Mouse (Mus musculus) limb, embryonic 15.5 days (tissue): ENCODE measurements around the gene Galnt4. TPM values are rescaled to one million over a fixed set of nuclear protein-coding genes. Genes with fewer than 3 reads are reported as not detected.

ENCODE experiments used
- ATAC-seq: fragments of 200-750 bp; cut with Nextera tagmentation; 2 replicates; pipeline ENCODE4 v1.8.0; 2017; ENCODE audit warnings: low read depth, moderate TSS enrichment; ENCODE audit not compliant: insufficient number of reproducible peaks, low FRiP score, low TSS enrichment
- H3K27ac ChIP-seq: fragments of 300-500 bp; sonication (generic); 2 replicates; pipeline ENCODE4 v1.5.1; 2015; ENCODE audit warnings: moderate library complexity, mild to moderate bottlenecking, inconsistent platforms
- H3K27me3 ChIP-seq: fragments of 300-500 bp; sonication (generic); 2 replicates; pipeline ENCODE4 v1.6.1; 2015; ENCODE audit warnings: inconsistent platforms
- H3K36me3 ChIP-seq: fragments of 300-500 bp; sonication (generic); 2 replicates; pipeline ENCODE4 v1.6.1; 2015; ENCODE audit warnings: inconsistent platforms
- H3K4me1 ChIP-seq: fragments of 300-500 bp; sonication (generic); 2 replicates; pipeline ENCODE4 v1.6.1; 2015; ENCODE audit warnings: inconsistent platforms
- H3K4me2 ChIP-seq: fragments of 300-500 bp; sonication (generic); 2 replicates; pipeline ENCODE4 v1.6.1; 2015; ENCODE audit warnings: mild to moderate bottlenecking, inconsistent platforms
- H3K4me3 ChIP-seq: fragments of 300-500 bp; sonication (generic); 2 replicates; pipeline ENCODE4 v1.5.1; 2015; ENCODE audit warnings: mild to moderate bottlenecking, inconsistent platforms
- H3K9ac ChIP-seq: fragments of 300-500 bp; sonication (generic); 2 replicates; pipeline ENCODE4 v1.6.1; 2015; ENCODE audit warnings: inconsistent platforms
- H3K9me3 ChIP-seq: fragments of 300-500 bp; sonication (generic); 2 replicates; pipeline ENCODE4 v1.6.1; 2016; ENCODE audit warnings: inconsistent platforms
- WGBS: fragments of 180-500 bp; shearing (Covaris S2); methylation state at CpG from one replicate; pipeline ENCODE4 v1.1.7; 2015; 5-methylcytosine and 5-hydroxymethylcytosine counted together
- polyA plus RNA-seq: library from polyadenylated mRNA; unstranded; fragments of >200 nt; fragmentation: Nextera tagmentation; extraction: Ambion mirVana; gene quantifications from 2 replicates; pipeline ENCODE4 v1.2.1, GENCODE M21; 2015

Galnt4 gene
- polyA plus RNA-seq, 1 experiment from 2014 or later, result 12.1 TPM

DNA sequence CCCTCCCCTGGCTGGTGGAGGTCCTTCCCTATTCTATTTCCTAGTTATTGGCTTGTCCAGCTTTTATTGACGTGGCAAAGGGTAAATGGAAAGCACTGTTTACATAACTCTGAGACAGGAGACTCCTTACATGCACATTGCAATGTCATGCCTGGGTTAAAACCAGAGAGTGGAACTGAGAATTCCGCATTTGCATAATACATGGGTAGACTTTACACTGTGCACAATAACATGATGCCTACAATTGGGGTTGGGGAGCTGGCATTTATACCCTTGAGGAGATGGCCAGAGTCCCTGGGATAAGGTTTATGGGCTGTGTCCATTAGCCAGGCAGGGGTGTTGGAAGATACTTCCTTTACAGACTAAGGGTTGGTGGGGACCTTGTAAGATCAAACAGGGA lies 14.6 kb upstream of the Galnt4 start:
- H3K4me3 ChIP-seq, result no peak overlapping the region
- no peaks in the 10 kb centered on the region for H3K36me3 ChIP-seq
- H3K4me2 ChIP-seq, result no peak overlapping the region
- no peak for ATAC-seq
- H3K4me1 ChIP-seq, result no peaks in the 10 kb centered on the region
- no peak overlapping the region for H3K27ac ChIP-seq
- WGBS, result 76% methylated on average over 2 of the region's 2 CpGs
- H3K9ac ChIP-seq, result no peak overlapping the region
- no peaks in the 10 kb centered on the region for H3K9me3 ChIP-seq
- no peaks in the 10 kb centered on the region for H3K27me3 ChIP-seq

DNA sequence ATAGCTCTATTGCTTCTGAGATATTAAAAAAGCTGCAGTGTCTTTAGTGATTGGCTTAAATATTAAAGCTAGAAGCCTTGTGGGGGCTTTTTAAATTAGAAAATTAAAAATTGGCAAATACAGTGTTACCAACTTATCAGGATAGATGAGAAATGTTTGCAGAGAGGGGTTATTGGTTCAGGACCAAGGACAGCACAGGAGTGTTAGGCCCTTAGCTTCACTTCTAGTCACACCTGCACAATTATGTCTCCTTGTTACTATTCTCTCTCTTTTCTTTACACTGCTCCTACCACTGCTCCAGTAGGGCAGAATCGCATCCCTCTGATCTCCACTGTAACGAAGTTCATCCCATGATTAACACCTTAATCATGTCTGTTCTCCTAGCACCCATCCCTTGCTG lies 12.8 kb upstream of the Galnt4 start:
- Histone ChIP-seq H3K4me2 (no peak overlapping the region), H3K27me3 (no peaks in the 10 kb centered on the region), H3K9me3 (no peaks in the 10 kb centered on the region), H3K27ac (no peak overlapping the region), H3K36me3 (no peaks in the 10 kb centered on the region), H3K4me3 (no peak overlapping the region), H3K9ac (no peak overlapping the region), H3K4me1 (no peaks in the 10 kb centered on the region)
- ATAC-seq, result no peak
- WGBS, result 77% methylated on average over 2 of the region's 2 CpGs

DNA sequence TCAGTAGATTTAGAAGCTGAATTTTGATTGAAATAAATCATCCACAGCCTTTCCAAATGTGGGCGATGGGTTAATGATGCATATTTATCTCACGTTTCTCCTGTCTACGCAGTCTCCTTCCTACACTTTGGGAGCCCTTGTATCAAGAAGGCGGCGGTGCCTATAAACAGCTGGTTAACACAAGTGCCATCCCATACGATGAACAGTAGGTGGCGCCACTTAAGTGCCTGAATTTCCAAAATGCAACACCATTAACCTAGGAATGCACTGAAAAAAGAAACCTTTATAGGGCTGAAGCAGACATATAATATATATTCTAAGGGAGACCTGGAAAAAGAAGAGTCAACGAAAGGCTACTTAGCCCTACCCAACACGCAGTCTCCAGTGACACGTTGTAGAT lies 10.6 kb upstream of the Galnt4 start:
- Histone ChIP-seq H3K27ac (no peak overlapping the region), H3K27me3 (no peaks in the 10 kb centered on the region), H3K9me3 (no peaks in the 10 kb centered on the region), H3K4me3 (no peak overlapping the region), H3K36me3 (no peaks in the 10 kb centered on the region), H3K4me2 (no peak overlapping the region), H3K9ac (no peak overlapping the region), H3K4me1 (no peaks in the 10 kb centered on the region)
- no peak for ATAC-seq
- WGBS, result 69% methylated on average over 10 of the region's 10 CpGs

DNA sequence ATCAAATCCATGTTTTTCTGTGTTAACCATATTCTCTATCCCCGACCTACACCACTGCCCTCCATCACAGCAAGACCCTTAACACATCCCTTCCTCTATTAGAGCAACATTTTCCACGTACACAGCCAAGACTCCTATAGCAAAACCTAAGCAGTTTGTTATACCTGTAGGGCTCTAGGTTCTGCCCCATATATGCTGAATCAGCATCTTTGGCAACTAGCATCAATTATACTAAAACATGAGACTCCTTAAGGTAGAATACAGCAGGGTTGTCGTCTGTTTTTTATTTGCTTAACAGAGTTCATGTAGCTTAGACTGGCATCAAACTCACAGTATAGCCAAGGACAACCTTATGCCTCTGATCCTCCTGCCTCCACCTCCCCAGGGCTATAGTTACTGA lies 2.4 kb upstream of the Galnt4 start:
- Histone ChIP-seq H3K4me1 (peaks cover 11% of the 10 kb centered on the region; the same call in 1 of the 2 replicates), H3K4me3 (no peak overlapping the region; the same call in 1 of the 2 replicates), H3K27me3 (no peaks in the 10 kb centered on the region), H3K36me3 (peaks cover 11% of the 10 kb centered on the region; the same call in 1 of the 2 replicates), H3K9me3 (no peaks in the 10 kb centered on the region), H3K27ac (no peak overlapping the region), H3K4me2 (no peak overlapping the region), H3K9ac (no peak overlapping the region)
- WGBS, result 67% methylated on average over 3 of the region's 3 CpGs
- no peak for ATAC-seq

DNA sequence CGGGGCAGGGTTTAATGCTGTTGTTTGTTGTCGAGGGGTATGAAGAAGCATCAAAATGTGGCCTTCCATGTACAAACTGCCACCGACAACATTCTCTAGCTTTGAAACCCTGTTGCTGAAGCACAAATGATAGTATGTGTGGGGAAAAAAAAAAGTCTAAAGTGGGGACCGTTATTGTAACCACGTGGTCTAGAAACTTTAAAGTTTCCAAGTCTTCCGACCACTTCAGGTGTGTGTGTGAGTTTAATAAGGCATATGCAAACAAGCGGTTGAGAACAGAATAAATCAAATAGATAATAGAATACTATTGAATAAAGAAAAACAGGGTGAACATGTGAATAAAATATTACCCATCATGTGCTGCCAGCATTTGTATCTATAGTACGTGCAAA lies 1.7 kb upstream of the Galnt4 start:
- no peak for ATAC-seq
- H3K27ac ChIP-seq, result peak overlapping the region; percentile 89
- H3K4me1 ChIP-seq, result peaks cover 15% of the 10 kb centered on the region; the same call in 1 of the 2 replicates
- WGBS, result 22% methylated on average over 8 of the region's 8 CpGs
- H3K27me3 ChIP-seq, result no peaks in the 10 kb centered on the region
- H3K9ac ChIP-seq, result peak overlapping the region; percentile 90
- no peaks in the 10 kb centered on the region for H3K9me3 ChIP-seq
- peak overlapping the region; percentile 98 for H3K4me3 ChIP-seq
- peaks cover 11% of the 10 kb centered on the region; the same call in 1 of the 2 replicates for H3K36me3 ChIP-seq
- peak overlapping the region; percentile 95 for H3K4me2 ChIP-seq

DNA sequence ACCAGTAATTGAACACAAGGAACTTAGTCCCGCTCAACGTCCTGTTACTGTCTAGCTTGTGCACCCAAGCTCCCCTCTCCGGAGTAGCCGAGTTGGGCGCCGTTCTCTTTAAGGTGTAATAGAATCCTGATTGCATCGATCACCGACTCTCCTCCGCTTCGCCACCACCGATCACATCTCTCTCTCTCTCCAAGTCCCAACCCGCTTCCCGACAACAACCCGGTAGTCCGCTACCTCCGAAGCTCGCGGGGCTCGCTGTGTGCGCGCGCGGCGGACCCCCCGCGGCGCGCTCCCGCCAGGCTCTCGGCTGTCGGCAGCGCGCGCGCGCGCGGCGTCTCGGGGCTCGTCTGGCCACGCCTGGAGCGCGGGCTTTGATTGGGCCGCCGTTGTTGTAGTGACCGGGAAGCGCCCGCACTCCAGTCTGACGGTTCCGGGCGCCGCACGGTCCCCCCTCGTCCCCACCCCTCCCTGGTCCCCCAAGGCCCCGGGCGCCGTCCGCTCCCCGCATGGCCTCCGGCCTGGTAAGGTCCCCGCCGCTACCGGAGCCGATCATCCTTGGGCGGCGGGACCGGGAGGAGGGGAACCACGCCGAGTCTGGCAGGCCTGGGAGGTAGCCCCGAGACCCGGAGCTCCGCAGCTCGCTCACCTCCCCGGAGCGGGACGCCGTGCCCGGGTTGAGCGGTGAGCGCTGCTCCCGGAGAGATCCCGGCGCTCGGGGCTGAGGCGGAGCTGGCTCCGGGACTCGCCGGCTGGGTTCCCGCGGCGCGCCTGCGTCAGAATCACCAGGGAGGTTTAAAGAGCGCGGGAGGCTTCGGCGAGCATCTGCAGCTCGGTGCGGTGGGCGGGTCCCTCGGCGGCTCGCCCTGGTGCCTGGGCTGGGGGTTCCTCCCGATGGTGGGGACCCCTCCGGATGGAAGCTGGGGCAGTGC lies 992 bp upstream of the Galnt4 start, which contains the start of gene Poc1b:
Gene Poc1b (plus strand): TSS at position 334 of the 929 bp plus-strand sequence.
- H3K9ac ChIP-seq, result peak within 1 kb of the TSS; percentile 90
- H3K4me1 ChIP-seq, result peaks cover 15% of the 10 kb centered on the region; the same call in 1 of the 2 replicates
- H3K36me3 ChIP-seq, result peaks cover 11% of the 10 kb centered on the region; the same call in 1 of the 2 replicates
- ATAC-seq, result peak; percentile 88
- H3K27ac ChIP-seq, result peak within 1 kb of the TSS; percentile 89
- peak within 1 kb of the TSS; percentile 98 for H3K4me3 ChIP-seq
- no peaks in the 10 kb centered on the region for H3K27me3 ChIP-seq
- H3K9me3 ChIP-seq, result no peaks in the 10 kb centered on the region
- under 1% methylated on average over 105 of the region's 106 CpGs for WGBS
- H3K4me2 ChIP-seq, result peak within 1 kb of the TSS; percentile 95

DNA sequence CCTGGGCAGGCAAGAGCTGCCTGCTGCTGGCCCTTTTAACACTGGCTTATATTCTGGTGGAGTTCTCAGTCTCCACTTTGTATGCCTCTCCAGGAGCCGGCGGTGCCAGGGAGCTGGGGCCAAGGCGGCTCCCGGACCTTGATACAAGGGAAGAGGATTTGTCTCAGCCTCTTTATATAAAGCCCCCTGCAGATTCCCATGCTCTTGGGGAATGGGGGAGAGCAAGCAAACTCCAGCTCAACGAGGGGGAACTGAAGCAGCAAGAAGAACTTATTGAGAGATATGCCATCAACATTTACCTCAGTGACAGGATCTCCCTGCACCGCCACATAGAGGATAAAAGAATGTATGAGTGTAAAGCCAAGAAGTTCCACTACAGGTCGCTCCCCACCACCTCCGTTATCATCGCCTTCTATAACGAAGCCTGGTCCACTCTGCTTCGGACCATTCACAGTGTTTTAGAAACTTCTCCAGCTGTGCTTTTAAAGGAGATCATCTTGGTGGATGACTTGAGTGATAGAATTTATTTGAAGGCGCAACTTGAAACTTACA lies 548 bp downstream of the Galnt4 start:
- no peaks in the 10 kb centered on the region for H3K9me3 ChIP-seq
- H3K9ac ChIP-seq, result peak overlapping the region; percentile 90; the same call in 1 of the 2 replicates
- peaks cover 15% of the 10 kb centered on the region; the same call in 1 of the 2 replicates for H3K4me1 ChIP-seq
- no peaks in the 10 kb centered on the region for H3K27me3 ChIP-seq
- H3K4me2 ChIP-seq, result peak overlapping the region; percentile 95
- WGBS, result 32% methylated on average over 12 of the region's 12 CpGs
- H3K4me3 ChIP-seq, result peak overlapping the region; percentile 98
- H3K36me3 ChIP-seq, result peaks cover 11% of the 10 kb centered on the region; the same call in 1 of the 2 replicates
- no peak for ATAC-seq
- H3K27ac ChIP-seq, result peak overlapping the region; percentile 89

DNA sequence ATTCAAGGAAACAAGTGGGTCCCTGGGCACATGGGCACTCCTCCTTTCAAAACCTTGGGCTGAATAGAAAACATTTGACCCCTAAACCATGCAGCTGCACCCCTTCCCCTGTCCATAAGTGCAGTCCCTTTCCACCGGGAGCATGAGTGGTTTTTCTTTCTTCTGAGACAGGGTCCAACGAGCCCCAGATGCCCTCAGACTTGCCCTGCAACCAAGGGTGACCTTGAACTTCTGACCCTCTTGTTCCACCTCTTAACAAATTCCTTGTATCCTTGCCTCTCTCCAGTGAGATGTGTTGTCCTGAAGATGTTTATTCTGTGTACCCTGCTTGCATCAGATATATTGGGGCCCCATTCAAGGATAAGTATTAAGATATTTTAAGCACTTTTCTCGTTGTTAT lies 5.6 kb downstream of the Galnt4 start:
- Histone ChIP-seq H3K9me3 (no peaks in the 10 kb centered on the region), H3K4me3 (no peak overlapping the region), H3K27me3 (no peaks in the 10 kb centered on the region), H3K4me1 (peaks cover 25% of the 10 kb centered on the region), H3K36me3 (peaks cover 11% of the 10 kb centered on the region; the same call in 1 of the 2 replicates), H3K4me2 (no peak overlapping the region), H3K27ac (no peak overlapping the region), H3K9ac (no peak overlapping the region)
- 44% methylated on average over 3 of the region's 3 CpGs for WGBS
- no peak for ATAC-seq

DNA sequence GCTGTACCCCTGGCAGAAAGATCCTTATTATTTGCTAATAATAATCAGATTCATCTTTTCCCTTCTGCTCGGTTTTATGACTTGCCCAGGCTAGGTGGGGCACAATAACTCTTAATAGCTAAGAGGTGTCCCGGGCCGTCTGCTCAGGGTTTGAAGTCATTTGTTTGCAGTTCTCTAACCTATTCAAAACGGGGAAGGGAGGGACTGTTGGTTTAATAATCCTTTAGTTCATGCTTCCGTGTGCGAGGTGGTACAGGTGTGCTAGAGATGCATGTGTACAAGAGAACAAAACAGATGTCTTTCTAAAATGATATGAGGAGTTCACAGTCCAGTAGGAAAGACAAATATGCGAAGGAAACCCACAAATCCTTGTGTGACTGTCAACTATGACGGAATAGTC lies 6.3 kb downstream of the Galnt4 start:
- no peak for ATAC-seq
- Histone ChIP-seq H3K36me3 (peaks cover 10% of the 10 kb centered on the region; the same call in 1 of the 2 replicates), H3K4me1 (peaks cover 28% of the 10 kb centered on the region), H3K4me2 (no peak overlapping the region), H3K9me3 (no peaks in the 10 kb centered on the region), H3K4me3 (no peak overlapping the region), H3K27me3 (no peaks in the 10 kb centered on the region), H3K27ac (no peak overlapping the region), H3K9ac (no peak overlapping the region)
- WGBS, result 65% methylated on average over 8 of the region's 8 CpGs

DNA sequence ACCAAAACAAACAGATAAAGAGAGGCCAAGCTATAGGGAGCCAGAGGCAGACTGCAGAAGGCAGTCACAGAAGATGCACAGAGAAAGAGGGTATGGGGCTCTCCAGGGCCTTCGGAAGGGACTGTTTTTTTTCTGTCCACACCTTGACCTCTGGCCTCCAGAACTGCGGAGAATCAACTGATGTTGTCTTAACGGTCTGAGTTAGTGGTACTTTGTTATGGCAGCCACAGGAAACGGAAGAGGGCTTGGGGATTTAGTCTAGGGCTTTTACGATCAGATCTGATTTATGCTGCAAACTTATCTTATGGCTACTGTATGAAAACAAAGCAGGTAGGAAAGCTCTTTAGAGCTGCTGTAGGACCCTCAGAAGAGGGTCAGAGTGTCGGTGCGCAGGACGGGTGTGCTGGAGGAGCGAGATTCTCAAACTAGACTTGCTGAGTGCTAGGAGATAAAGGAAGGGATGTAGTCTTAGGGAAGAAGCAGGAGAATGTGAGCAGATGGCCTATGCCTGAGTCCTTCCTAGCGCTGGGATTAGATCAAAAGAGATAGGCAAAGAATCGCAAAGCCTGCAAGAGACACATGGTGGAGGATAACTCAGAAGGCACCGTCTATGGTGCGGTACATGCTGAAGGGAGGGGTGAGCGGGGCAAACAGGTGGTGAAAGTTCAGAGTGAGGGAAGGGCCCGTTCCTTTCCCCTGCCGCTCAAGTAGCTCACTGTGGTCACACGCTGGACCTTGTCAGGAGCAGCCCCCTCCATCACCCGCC lies 7.7 kb downstream of the Galnt4 start:
- H3K36me3 ChIP-seq, result no peaks in the 10 kb centered on the region
- no peak overlapping the region for H3K4me3 ChIP-seq
- H3K9ac ChIP-seq, result no peak overlapping the region
- H3K27ac ChIP-seq, result no peak overlapping the region
- no peaks in the 10 kb centered on the region for H3K27me3 ChIP-seq
- H3K4me1 ChIP-seq, result peaks cover 30% of the 10 kb centered on the region
- ATAC-seq, result no peak
- WGBS, result 40% methylated on average over 18 of the region's 18 CpGs
- no peak overlapping the region for H3K4me2 ChIP-seq
- no peaks in the 10 kb centered on the region for H3K9me3 ChIP-seq

DNA sequence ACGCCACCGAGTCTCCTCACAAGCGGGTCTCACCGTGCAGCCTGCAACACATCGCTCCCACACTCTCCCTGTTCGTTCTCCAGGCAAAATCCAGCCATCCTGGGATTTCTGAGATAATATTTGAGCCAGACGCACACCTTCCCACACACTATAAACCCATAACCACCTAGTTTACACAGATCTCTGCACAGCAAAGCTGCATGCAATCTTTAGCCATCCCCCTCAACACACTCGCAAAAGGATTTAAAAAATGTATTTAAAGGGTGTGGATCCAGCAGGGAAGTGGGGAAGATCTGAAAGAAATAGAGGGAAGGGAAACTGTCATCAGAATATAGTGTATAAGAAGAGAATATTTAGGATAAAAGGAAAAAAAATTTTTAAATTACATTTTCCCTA lies 8.3 kb downstream of the Galnt4 start:
- H3K36me3 ChIP-seq, result no peaks in the 10 kb centered on the region
- no peak overlapping the region for H3K4me2 ChIP-seq
- no peak overlapping the region for H3K4me3 ChIP-seq
- no peaks in the 10 kb centered on the region for H3K9me3 ChIP-seq
- H3K27me3 ChIP-seq, result no peaks in the 10 kb centered on the region
- no peak overlapping the region for H3K27ac ChIP-seq
- H3K4me1 ChIP-seq, result peaks cover 26% of the 10 kb centered on the region
- 38% methylated on average over 8 of the region's 8 CpGs for WGBS
- no peak for ATAC-seq
- H3K9ac ChIP-seq, result no peak overlapping the region
